Mouse (Mus musculus) adipose tissue, adult 10 weeks (tissue): ENCODE data around the gene Slc2a4. TPM values are rescaled to one million over a fixed set of nuclear protein-coding genes. Genes with fewer than 3 reads are reported as not detected.

Experiments used
- polyA plus RNA-seq: library from polyadenylated mRNA; stranded (reverse); fragments of 350-450 nt; fragmentation: Illumina TruSeq; extraction: RNeasy Lipid Tissue Mini Kit (QIAGEN cat#74804); gene quantifications from one replicate; pipeline ENCODE4 v1.2.3, GENCODE M21; 2014; ENCODE audit warnings: low read depth, low replicate concordance

Gene Slc2a4
- 63.7 TPM for polyA plus RNA-seq

GRCm38 (mm10) chr11:69948066-69948762 lies at the start of gene Slc2a4:
Slc2a4 (minus strand) TSS chr11:69948188.

DNA sequence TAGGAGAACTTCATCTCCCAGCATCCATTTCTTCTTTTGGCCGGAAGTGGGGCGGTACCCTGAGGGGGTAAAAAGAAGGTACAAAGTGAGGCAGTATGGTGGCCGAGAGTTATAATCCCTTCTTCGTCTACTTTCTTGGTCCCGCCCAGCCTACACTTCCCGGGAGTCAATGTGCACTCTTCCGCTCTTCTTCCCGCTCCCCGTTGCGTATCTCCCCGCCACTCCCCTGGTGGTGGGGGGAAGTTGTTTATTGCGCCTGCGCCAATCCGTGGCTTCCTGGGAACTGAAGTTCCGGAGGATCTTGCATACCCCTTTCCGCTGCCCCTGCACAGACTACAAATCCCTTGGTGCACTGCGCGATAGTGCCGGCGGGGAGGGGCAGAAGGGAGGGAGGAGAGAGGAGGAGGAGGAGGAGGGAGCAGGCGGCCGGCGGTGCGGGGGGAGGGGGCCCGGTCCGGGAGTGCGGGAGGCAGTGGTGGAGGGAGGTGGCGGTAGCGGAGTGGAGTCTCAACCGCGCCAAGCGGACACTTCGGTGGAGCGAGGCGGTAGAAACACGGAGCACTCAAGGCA lies 47.5 kb upstream of the Slc2a4 start, which contains the start of gene Phf23:
Phf23 (plus strand) TSS at position 387 of the 570 bp plus-strand sequence.

GRCm38 (mm10) chr11:69990850-69991691 lies 43.1 kb upstream of the Slc2a4 start, which contains the start of gene Gabarap:
Gabarap (plus strand) TSS chr11:69991143.

DNA sequence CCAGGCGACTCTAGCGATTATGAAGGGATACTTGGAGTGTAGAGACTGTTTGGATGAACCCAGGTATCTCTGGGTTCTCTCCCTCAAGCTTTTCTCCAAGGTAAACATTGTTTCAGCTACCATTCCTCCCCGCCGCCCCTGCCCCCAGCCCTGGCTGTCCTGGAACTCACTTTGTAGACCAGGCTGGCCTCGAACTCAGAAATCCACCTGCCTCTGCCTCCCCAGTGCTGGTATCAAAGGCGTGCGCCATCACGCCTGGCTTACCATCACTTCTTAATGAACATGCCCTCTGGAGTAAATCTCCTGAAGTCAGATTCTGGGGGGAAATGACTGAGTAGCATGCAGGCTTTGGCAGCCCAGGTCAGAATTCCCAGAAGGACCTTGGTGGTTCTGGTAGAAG lies 34.2 kb upstream of the Slc2a4 start, which contains the start of gene Elp5:
Elp5 (minus strand) TSS at position 293 of the 400 bp plus-strand sequence.

DNA sequence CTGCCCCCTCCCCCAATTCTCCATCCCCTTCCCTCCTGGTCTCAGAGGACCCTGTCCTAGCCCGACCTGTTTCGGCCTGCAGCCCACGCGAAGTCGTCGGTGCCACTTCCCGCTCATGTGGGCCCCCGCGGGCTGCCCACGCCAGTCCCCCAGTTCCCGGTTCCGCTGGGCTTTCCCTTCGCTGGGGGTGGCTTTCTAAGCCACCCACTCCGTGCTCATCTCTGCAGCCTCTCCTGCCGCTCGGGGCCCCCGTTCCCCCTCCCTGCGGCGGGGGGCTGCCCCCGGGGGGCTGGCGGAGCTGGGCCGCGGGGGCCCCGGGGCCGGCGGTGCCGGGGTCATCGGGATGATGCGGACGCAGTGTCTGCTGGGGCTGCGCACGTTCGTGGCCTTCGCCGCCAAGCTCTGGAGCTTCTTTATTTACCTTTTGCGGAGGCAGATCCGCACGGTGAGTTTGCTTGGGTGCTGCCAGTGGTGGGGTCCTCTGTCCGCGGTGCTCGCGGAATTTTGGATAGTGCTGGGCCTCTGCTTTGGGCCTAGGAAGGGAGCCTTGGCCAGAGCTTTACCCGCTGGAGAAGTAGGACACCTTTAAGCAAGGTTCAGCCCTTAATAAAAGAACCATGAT lies 33.3 kb upstream of the Slc2a4 start, which contains the start of gene Ctdnep1:
Ctdnep1 (plus strand) TSS at position 16 of the 622 bp plus-strand sequence.

GRCm38 (mm10) chr11:69964650-69965270 lies 16.8 kb upstream of the Slc2a4 start, which contains the start of gene Cldn7:
Cldn7 (plus strand) TSS chr11:69964779.

DNA sequence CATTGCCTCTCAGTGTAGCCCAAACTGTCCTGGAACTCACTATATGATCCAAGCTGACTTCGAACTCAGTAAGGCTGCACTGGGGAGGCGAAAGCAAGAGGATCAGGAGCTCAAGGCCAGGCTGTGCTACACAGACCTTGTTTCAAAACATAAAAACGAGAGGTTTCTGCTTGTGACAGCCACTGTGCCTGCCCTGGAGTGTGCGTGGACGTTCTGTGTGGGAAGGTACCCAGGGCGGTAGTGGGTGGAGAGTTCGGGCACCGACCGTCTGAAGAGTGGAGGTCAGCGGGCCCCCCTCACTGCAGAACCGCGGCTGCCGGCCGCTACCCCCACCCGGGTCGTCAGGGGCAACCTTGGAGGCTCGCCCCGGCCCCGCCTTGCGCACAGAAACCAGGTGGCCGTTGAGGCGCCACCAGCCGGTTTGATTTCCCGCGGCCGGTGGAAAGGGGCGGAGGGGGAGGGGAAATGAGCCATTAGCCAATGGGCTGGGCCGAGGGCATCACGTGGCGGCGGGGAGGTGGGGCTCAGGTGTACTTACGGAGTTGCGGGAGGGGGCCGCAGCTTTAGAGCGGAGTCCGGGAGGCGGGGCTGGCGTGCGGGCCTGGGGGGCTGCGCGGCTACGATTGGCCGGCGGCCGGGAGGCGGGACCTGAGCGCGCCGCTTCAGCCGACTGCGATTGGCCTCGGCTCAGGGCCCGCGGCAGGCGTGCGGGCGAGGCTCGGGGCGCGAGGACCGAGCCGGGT lies 12.7 kb downstream of the Slc2a4 start, which contains the start of gene Ybx2:
Ybx2 (plus strand) TSS at position 660 of the 743 bp plus-strand sequence.

GRCm38 (mm10) chr11:69921114-69922011 lies 26.6 kb downstream of the Slc2a4 start, which contains the start of gene Eif5a:
Eif5a (minus strand) TSS chr11:69921958.

DNA sequence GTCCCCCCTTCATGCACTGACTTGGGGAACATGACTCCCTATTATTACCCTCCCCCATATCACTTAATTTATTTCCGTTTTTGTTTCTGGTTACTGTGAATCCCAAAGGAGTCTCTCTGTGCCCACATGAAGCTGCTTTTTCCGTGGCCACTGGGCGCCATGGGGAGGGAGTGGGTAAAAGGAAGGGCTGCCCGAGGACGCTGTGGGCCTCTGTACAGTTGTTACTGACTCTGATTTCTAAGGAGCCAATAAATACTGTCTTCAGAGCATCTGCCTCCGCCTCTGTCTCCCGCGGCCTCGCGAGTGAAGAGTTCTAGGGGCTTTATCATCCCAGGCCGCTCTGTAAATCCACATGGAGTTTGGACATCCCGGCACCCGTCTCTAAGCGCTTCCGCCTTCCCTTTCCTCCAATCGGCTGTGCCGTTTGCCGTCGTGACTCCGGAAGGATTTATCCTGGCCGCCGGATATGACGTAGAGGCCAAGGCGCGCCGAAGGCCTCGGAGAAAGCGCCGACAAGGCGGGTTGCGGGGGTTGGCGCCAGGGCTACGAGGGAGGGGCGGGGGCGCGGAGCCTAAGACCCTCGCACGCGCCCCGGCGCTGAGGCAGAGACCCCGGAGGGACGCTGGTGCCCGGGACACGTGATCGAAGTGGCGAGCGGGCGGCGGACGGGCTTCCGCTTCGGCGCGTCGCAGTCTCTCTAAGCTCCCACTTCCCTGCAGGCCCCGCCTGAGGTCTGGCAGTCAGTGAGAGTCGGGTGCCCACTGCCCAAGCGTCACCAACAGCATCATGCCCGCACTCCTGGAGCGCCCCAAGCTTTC lies 34.2 kb downstream of the Slc2a4 start, which contains the start of gene Gps2:
Gps2 (plus strand) TSS at position 335 of the 818 bp plus-strand sequence.

DNA sequence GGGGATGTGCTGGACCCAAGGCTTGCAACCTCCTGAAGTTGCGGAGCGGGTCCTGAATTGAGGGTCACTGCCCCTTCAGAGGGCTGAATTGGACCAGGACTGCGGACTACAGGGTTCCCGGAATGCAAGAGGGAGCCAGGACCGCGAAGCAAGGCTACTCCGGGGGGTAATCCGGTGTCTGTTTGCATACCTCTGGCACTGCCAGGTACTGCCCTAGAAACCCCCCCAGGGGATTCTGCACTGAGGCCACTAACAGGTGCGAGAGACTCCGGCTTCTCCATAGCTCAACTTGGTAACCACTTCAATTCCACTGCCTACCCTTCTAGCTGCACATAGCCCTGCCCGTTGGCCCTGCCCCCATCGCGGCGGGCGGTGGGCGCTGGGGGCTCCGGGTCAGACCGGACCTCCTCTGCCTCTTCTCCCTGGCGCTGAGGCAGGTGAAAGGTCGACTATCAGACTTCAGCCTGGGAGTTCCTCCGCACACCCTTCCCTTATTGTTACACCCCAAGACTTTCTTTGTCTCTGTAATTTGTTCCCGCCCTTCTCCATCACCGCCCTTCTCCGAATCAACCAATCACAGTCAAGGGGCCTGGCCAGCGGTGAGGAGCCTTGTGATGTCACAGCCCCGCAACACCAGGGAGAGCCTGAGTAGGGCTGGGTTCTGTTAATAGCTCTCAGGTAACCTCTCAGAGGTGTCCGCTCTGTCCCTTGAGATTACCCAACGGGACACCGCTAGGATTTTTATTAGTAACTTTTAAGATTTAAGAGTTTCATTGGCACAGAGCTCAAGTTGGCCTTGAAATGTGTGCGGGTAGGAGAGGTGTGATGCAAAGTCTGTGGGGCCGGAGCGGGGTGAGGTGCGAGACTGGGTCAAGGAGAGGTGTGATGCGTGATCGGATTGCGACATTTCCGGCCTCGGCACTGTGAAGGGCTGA lies 47.2 kb downstream of the Slc2a4 start, which contains the start of the genes 2810408A11Rik and Neurl4:
2810408A11Rik (minus strand) TSS at position 517 of the 935 bp plus-strand sequence.
Neurl4 (plus strand) TSS at position 602 of the 935 bp plus-strand sequence.

GRCm38 (mm10) chr11:69895291-69895690 lies 52.7 kb downstream of the Slc2a4 start, which contains the start of gene Acap1:
Acap1 (minus strand) TSS chr11:69895539.

Other genes with a start within 250 kb of the Slc2a4 start
- gene Polr2a, start 189.6 kb downstream of the Slc2a4 start, polyA plus RNA-seq, result 43.9 TPM
- gene Slc35g3, start 186.2 kb downstream of the Slc2a4 start, polyA plus RNA-seq, result 1.5 TPM
- gene Zbtb4, start 182.3 kb downstream of the Slc2a4 start, polyA plus RNA-seq, result 28.9 TPM
- gene Chrnb1, start 152.2 kb downstream of the Slc2a4 start, polyA plus RNA-seq, result 8.3 TPM
- gene Fgf11, start 146.3 kb downstream of the Slc2a4 start, polyA plus RNA-seq, result 8.7 TPM
- 13.6 TPM for gene Tmem102, start 142.6 kb downstream of the Slc2a4 start, polyA plus RNA-seq
- 2.2 TPM for gene Gm39566, start 132.9 kb downstream of the Slc2a4 start, polyA plus RNA-seq
- gene Spem2, start 129.7 kb downstream of the Slc2a4 start, polyA plus RNA-seq, result 14.1 TPM
- gene Spem1, start 126.0 kb downstream of the Slc2a4 start, polyA plus RNA-seq, result 23.3 TPM
- 19.0 TPM for gene Nlgn2, start 110.4 kb downstream of the Slc2a4 start, polyA plus RNA-seq
- 183 TPM for gene Tmem256, start 109.7 kb downstream of the Slc2a4 start, polyA plus RNA-seq
- 31.1 TPM for gene Plscr3, start 101.8 kb downstream of the Slc2a4 start, polyA plus RNA-seq
- gene Tnk1, start 89.5 kb downstream of the Slc2a4 start, polyA plus RNA-seq, result 23.7 TPM
- gene Tmem95, start 70.2 kb downstream of the Slc2a4 start, polyA plus RNA-seq, result not detected
- 9.4 TPM for gene Kctd11, start 66.8 kb downstream of the Slc2a4 start, polyA plus RNA-seq
- gene Acap1, start 52.6 kb downstream of the Slc2a4 start, polyA plus RNA-seq, result 43.9 TPM
- 14.3 TPM for gene 2810408A11Rik, start 47.2 kb downstream of the Slc2a4 start, polyA plus RNA-seq
- 35.5 TPM for gene Neurl4, start 47.1 kb downstream of the Slc2a4 start, polyA plus RNA-seq
- 47.7 TPM for gene Gps2, start 34.3 kb downstream of the Slc2a4 start, polyA plus RNA-seq
- 484 TPM for gene Eif5a, start 26.2 kb downstream of the Slc2a4 start, polyA plus RNA-seq
- gene Ybx2, start 12.4 kb downstream of the Slc2a4 start, polyA plus RNA-seq, result 58.7 TPM
- 115 TPM for gene Cldn7, start 16.6 kb upstream of the Slc2a4 start, polyA plus RNA-seq
- 98.8 TPM for gene Ctdnep1, start 33.0 kb upstream of the Slc2a4 start, polyA plus RNA-seq
- gene Elp5, start 34.3 kb upstream of the Slc2a4 start, polyA plus RNA-seq, result 43.3 TPM
- 520 TPM for gene Gabarap, start 43.0 kb upstream of the Slc2a4 start, polyA plus RNA-seq
- gene Phf23, start 47.6 kb upstream of the Slc2a4 start, polyA plus RNA-seq, result 39.7 TPM
- gene Dvl2, start 52.4 kb upstream of the Slc2a4 start, polyA plus RNA-seq, result 20.8 TPM
- gene Acadvl, start 67.2 kb upstream of the Slc2a4 start, polyA plus RNA-seq, result 83.9 TPM
- gene Dlg4, start 68.8 kb upstream of the Slc2a4 start, polyA plus RNA-seq, result 12.7 TPM
- not detected for gene Asgr1, start 105.9 kb upstream of the Slc2a4 start, polyA plus RNA-seq
- 0.94 TPM for gene Asgr2, start 144.5 kb upstream of the Slc2a4 start, polyA plus RNA-seq
- 26.2 TPM for gene Mgl2, start 182.1 kb upstream of the Slc2a4 start, polyA plus RNA-seq
- 43.9 TPM for gene Clec10a, start 208.0 kb upstream of the Slc2a4 start, polyA plus RNA-seq